Comparison of ENCODE assay signal across 30 mouse cellular contexts in the genomic region with DNA sequence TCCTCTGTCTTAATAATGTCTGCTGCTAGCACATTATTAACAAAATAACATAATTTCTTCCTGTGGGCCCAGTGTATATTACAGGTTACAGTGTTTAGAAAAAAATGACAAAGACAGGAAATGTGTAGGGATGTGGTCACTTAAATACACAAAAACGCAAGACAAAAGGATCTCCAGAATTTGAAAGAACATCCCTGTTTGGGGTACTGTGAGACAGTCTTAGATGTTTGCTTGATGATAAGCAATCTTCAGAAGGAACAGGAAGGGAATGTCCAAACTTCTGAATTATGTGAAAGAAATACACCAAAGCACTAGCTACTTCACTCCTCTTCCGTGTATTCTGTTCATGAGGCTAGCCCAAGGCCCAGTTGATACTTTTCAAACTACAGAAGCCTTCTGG.
DNase-seq lines count a peak whose midpoint lies in the region; ATAC-seq and TF ChIP-seq lines count a peak whose summit lies in the region.
"Had no signal": no experiment of that assay in that cellular context is flagged by ENCODE, and none has a peak within 500 bp of the region (broad histone marks: within the 10 kb centered on the region; RNA-seq: fewer than 3 reads in every experiment).

No protein-coding gene starts in this region.

- H3K4me2 ChIP-seq in forebrain, embryonic 16.5 days (ENCODE audit: low read length): no peak overlapping the region
- no peak overlapping the region for H3K4me2 ChIP-seq in forebrain, embryonic 11.5 days (ENCODE audit: low read depth, low read length, severe bottlenecking)
- H3K4me2 ChIP-seq in hindbrain, embryonic 14.5 days (replicated peaks): no peak overlapping the region
- H3K4me2 ChIP-seq in hindbrain, postnatal 0 days (ENCODE audit: low read depth, low read length): no peak overlapping the region
- H3K4me2 ChIP-seq in lung, postnatal 0 days (replicated peaks; ENCODE audit: low read depth, low read length): no peak overlapping the region
- H3K4me2 ChIP-seq: embryonic facial prominence, embryonic 12.5 days; heart, embryonic 12.5 days; kidney, embryonic 15.5 days; limb, embryonic 15.5 days; liver, embryonic 13.5 days; midbrain, embryonic 13.5 days; neural tube, embryonic 12.5 days had no signal

- DNase-seq in forebrain, embryonic 11.5 days (ENCODE audit: low spot score): no peak
- DNase-seq in hindbrain, embryonic 14.5 days (ENCODE audit: low spot score): no peak
- no peak for DNase-seq in hindbrain, postnatal 0 days (ENCODE audit: low spot score)
- peak; percentile 57 for DNase-seq in lung, postnatal 0 days (ENCODE audit: low spot score)
- no peak for DNase-seq in lung, postnatal 10 days
- DNase-seq in naive thymus-derived CD4-positive, alpha-beta T cell, adult 2 months (ENCODE audit: low read depth): peak; percentile 39
- DNase-seq: adrenal gland, postnatal 25 days; cerebellum, adult 11-12 months; cerebellum, adult 9-11 months; embryo, embryonic 11 days; gastrocnemius, adult 2 months; gastrocnemius, postnatal 36 days; heart, adult 18-20 months; kidney, adult 18-20 months; kidney, postnatal 25 days; liver, embryonic 13.5 days; lung, adult 2 months; right cerebral cortex, postnatal 4 days; thymus, postnatal 4 days had no signal

- no peak overlapping the region for H3K4me3 ChIP-seq in forebrain, embryonic 16.5 days (replicated peaks; ENCODE audit: low read length)
- H3K4me3 ChIP-seq in forebrain, embryonic 11.5 days (ENCODE audit: low read depth, low read length): no peak overlapping the region
- no peak overlapping the region for H3K4me3 ChIP-seq in hindbrain, embryonic 14.5 days (replicated peaks; ENCODE audit: low read length)
- no peak overlapping the region for H3K4me3 ChIP-seq in hindbrain, postnatal 0 days (ENCODE audit: low read length)
- no peak overlapping the region for H3K4me3 ChIP-seq in lung, postnatal 0 days (ENCODE audit: low read depth, low read length)
- H3K4me3 ChIP-seq: embryonic facial prominence, embryonic 12.5 days; forebrain, embryonic 10.5 days; gastrocnemius, adult 2 months; heart, embryonic 12.5 days; kidney, embryonic 15.5 days; limb, embryonic 10.5 days; limb, embryonic 15.5 days; liver, embryonic 13.5 days; midbrain, embryonic 13.5 days; neural tube, embryonic 12.5 days had no signal

- peak; percentile 57 for TF ChIP-seq EP300 in lung, postnatal 0 days (IDR thresholded peaks at IDR 0.05)

- peaks cover 23% of the 10 kb centered on the region for H3K4me1 ChIP-seq in forebrain, embryonic 16.5 days (replicated peaks; ENCODE audit: control insufficient read depth, insufficient read depth, low read length)
- peaks cover 13% of the 10 kb centered on the region; the same call in 1 of the 2 replicates for H3K4me1 ChIP-seq in forebrain, embryonic 11.5 days (replicated peaks; ENCODE audit: control insufficient read depth, insufficient read depth, low read length)
- H3K4me1 ChIP-seq in hindbrain, embryonic 14.5 days (replicated peaks; ENCODE audit: control insufficient read depth, insufficient read depth, low read length): peaks cover 31% of the 10 kb centered on the region
- H3K4me1 ChIP-seq in hindbrain, postnatal 0 days (ENCODE audit: insufficient read depth, low read length): peaks cover 3% of the 10 kb centered on the region
- H3K4me1 ChIP-seq in lung, postnatal 0 days (ENCODE audit: insufficient read depth, low read depth, low read length): no peaks in the 10 kb centered on the region

- 85% methylated on average over 2 of the region's 2 CpGs for WGBS in forebrain, embryonic 16.5 days
- WGBS in forebrain, embryonic 11.5 days: 93% methylated on average over 2 of the region's 2 CpGs
- 88% methylated on average over 2 of the region's 2 CpGs for WGBS in hindbrain, embryonic 14.5 days
- WGBS in hindbrain, postnatal 0 days: 86% methylated on average over 2 of the region's 2 CpGs
- WGBS in lung, postnatal 0 days: 45% methylated on average over 2 of the region's 2 CpGs

- no peak overlapping the region for H3K9ac ChIP-seq in forebrain, embryonic 16.5 days (replicated peaks; ENCODE audit: low read depth, low read length)
- no peak overlapping the region for H3K9ac ChIP-seq in forebrain, embryonic 11.5 days (ENCODE audit: low read length)
- no peak overlapping the region for H3K9ac ChIP-seq in hindbrain, embryonic 14.5 days
- H3K9ac ChIP-seq in hindbrain, postnatal 0 days (replicated peaks; ENCODE audit: low read length): no peak overlapping the region
- no peak overlapping the region for H3K9ac ChIP-seq in lung, postnatal 0 days (replicated peaks; ENCODE audit: low read depth)
- H3K9ac ChIP-seq: embryonic facial prominence, embryonic 12.5 days; heart, embryonic 12.5 days; kidney, embryonic 15.5 days; limb, embryonic 15.5 days; liver, embryonic 13.5 days; midbrain, embryonic 13.5 days; neural tube, embryonic 12.5 days had no signal

- 0 out of 2 replicates have a peak overlapping the region, but pooled peaks have one; percentile 44 for H3K27ac ChIP-seq in forebrain, embryonic 16.5 days (ENCODE audit: low read length)
- no peak overlapping the region for H3K27ac ChIP-seq in forebrain, embryonic 11.5 days (ENCODE audit: low read depth, low read length)
- 0 out of 2 replicates have a peak overlapping the region, but pooled peaks have one; percentile 26 for H3K27ac ChIP-seq in hindbrain, embryonic 14.5 days
- no peak overlapping the region for H3K27ac ChIP-seq in hindbrain, postnatal 0 days
- peak overlapping the region; percentile 80 for H3K27ac ChIP-seq in lung, postnatal 0 days (ENCODE audit: low read length)
- H3K27ac ChIP-seq: embryonic facial prominence, embryonic 12.5 days; forebrain, embryonic 10.5 days; gastrocnemius, adult 2 months; kidney, embryonic 15.5 days; limb, embryonic 10.5 days; limb, embryonic 15.5 days; liver, embryonic 13.5 days; macrophage; midbrain, embryonic 13.5 days; neural tube, embryonic 12.5 days had no signal

- H3K27me3 ChIP-seq in forebrain, embryonic 16.5 days (replicated peaks; ENCODE audit: control insufficient read depth, insufficient read depth, low read length): no peaks in the 10 kb centered on the region
- no peaks in the 10 kb centered on the region for H3K27me3 ChIP-seq in forebrain, embryonic 11.5 days (ENCODE audit: control insufficient read depth, insufficient read depth, low read length)
- no peaks in the 10 kb centered on the region for H3K27me3 ChIP-seq in hindbrain, embryonic 14.5 days (ENCODE audit: control insufficient read depth, insufficient read depth, low read length)
- H3K27me3 ChIP-seq in hindbrain, postnatal 0 days (ENCODE audit: insufficient read depth, low read length): no peaks in the 10 kb centered on the region
- no peaks in the 10 kb centered on the region for H3K27me3 ChIP-seq in lung, postnatal 0 days (replicated peaks; ENCODE audit: insufficient read depth, low read length)
- H3K27me3 ChIP-seq: embryonic facial prominence, embryonic 12.5 days; heart, embryonic 12.5 days; kidney, embryonic 15.5 days; limb, embryonic 15.5 days; liver, embryonic 13.5 days; midbrain, embryonic 13.5 days; neural tube, embryonic 12.5 days had no signal

- TF ChIP-seq CTCF in hindbrain, postnatal 0 days (IDR thresholded peaks at IDR 0.05; ENCODE audit: low read depth): no peak
- no peak for TF ChIP-seq CTCF in lung, postnatal 0 days (IDR thresholded peaks at IDR 0.05)

- no peaks in the 10 kb centered on the region for H3K9me3 ChIP-seq in forebrain, embryonic 16.5 days (ENCODE audit: control insufficient read depth, low read length)
- H3K9me3 ChIP-seq in forebrain, embryonic 11.5 days (ENCODE audit: control insufficient read depth, low read length): no peaks in the 10 kb centered on the region
- no peaks in the 10 kb centered on the region for H3K9me3 ChIP-seq in hindbrain, embryonic 14.5 days (ENCODE audit: control insufficient read depth, low read length)
- H3K9me3 ChIP-seq in hindbrain, postnatal 0 days (ENCODE audit: low read length): no peaks in the 10 kb centered on the region
- no peaks in the 10 kb centered on the region for H3K9me3 ChIP-seq in lung, postnatal 0 days (ENCODE audit: low read length)
- H3K9me3 ChIP-seq: embryonic facial prominence, embryonic 12.5 days; forebrain, embryonic 10.5 days; heart, embryonic 12.5 days; kidney, embryonic 15.5 days; limb, embryonic 10.5 days; limb, embryonic 15.5 days; liver, embryonic 13.5 days; midbrain, embryonic 13.5 days; neural tube, embryonic 12.5 days had no signal

- no peak for ATAC-seq in forebrain, embryonic 16.5 days
- no peak for ATAC-seq in forebrain, embryonic 11.5 days (replicated peaks; ENCODE audit: low FRiP score)
- no peak for ATAC-seq in hindbrain, embryonic 14.5 days (ENCODE audit: low FRiP score)
- no peak for ATAC-seq in hindbrain, postnatal 0 days
- ATAC-seq in lung, postnatal 0 days: peak; percentile 65
- ATAC-seq: inflammation-experienced regulatory T-cells, adult 6 months; midbrain, embryonic 13.5 days had no signal

- no peaks in the 10 kb centered on the region; the same call in 1 of the 2 replicates for H3K36me3 ChIP-seq in forebrain, embryonic 16.5 days (ENCODE audit: control insufficient read depth, insufficient read depth)
- H3K36me3 ChIP-seq in forebrain, embryonic 11.5 days (ENCODE audit: control insufficient read depth, insufficient read depth, low read length): no peaks in the 10 kb centered on the region; the same call in 1 of the 2 replicates
- H3K36me3 ChIP-seq in hindbrain, embryonic 14.5 days (replicated peaks; ENCODE audit: control insufficient read depth, insufficient read depth): 0 out of 2 replicates have a peak, but pooled peaks cover 5% of the 10 kb centered on the region
- no peaks in the 10 kb centered on the region for H3K36me3 ChIP-seq in hindbrain, postnatal 0 days (ENCODE audit: insufficient read depth, low read length)
- H3K36me3 ChIP-seq in lung, postnatal 0 days (ENCODE audit: insufficient read depth, low read length): no peaks in the 10 kb centered on the region
- H3K36me3 ChIP-seq: liver, embryonic 13.5 days; neural tube, embryonic 12.5 days had no signal

Comparison
In these comparisons a context has a peak if more than half of its experiments do, and no peak if none do; other contexts are left out.
1. H3K27ac ChIP-seq: peak in forebrain, embryonic 16.5 days (single experiment), hindbrain, embryonic 14.5 days (single experiment) and lung, postnatal 0 days (single experiment); none in forebrain, embryonic 11.5 days (single experiment) and hindbrain, postnatal 0 days (single experiment).
2. DNase-seq: peak in lung, postnatal 0 days (single experiment) and naive thymus-derived CD4-positive, alpha-beta T cell, adult 2 months (single experiment); none in forebrain, embryonic 11.5 days (single experiment), hindbrain, embryonic 14.5 days (single experiment), hindbrain, postnatal 0 days (single experiment) and lung, postnatal 10 days (single experiment).